Mouse (Mus musculus) MEL (cell line): ENCODE measurements around the gene Cdk20. TPM values are rescaled to one million over a fixed set of nuclear protein-coding genes. Genes with fewer than 3 reads are reported as not detected.

ENCODE experiments used
- DNase-seq: peaks from one replicate; pipeline ENCODE4 v3.0.0; 2011; ENCODE audit warnings: low read depth, low spot score
- H3K27ac ChIP-seq: 2 replicates; pipeline ENCODE4 v1.5.1; 2012; ENCODE audit warnings: low read depth, mild to moderate bottlenecking, control low read depth, low read length, moderate library complexity; ENCODE audit not compliant: control insufficient read depth
- H3K27me3 ChIP-seq, 2 experiments: fragments of 150-350 bp in 1 of 2; sonication (generic) in 1 of 2; 2 replicates each; pipeline ENCODE4 v1.6.1; 2012; ENCODE audit warnings: low read length in 2 of 2, mild to moderate bottlenecking in 2 of 2, improper control_type of control experiment in 1 of 2, moderate library complexity in 1 of 2; ENCODE audit not compliant: insufficient read depth in 2 of 2, control insufficient read depth in 1 of 2
- H3K36me3 ChIP-seq, 2 experiments: 2 replicates each; pipeline ENCODE4 v1.6.1; 2012 to 2014; ENCODE audit warnings: low read length in 2 of 2, improper control_type of control experiment in 1 of 2, inconsistent platforms in 1 of 2, mild to moderate bottlenecking in 1 of 2; ENCODE audit not compliant: insufficient read depth in 2 of 2, control insufficient read depth in 1 of 2
- H3K4me1 ChIP-seq, 2 experiments: fragments of 150-350 bp in 1 of 2; sonication (generic) in 1 of 2; 2 replicates each; pipeline ENCODE4 v1.6.1; 2012; ENCODE audit warnings: low read length in 2 of 2, improper control_type of control experiment in 1 of 2, mild to moderate bottlenecking in 1 of 2; ENCODE audit not compliant: insufficient read depth in 2 of 2, control insufficient read depth in 1 of 2
- H3K4me3 ChIP-seq, 2 experiments: fragments of 150-350 bp in 1 of 2; sonication (generic) in 1 of 2; 2 replicates each; pipeline ENCODE4 v1.5.1; 2012; ENCODE audit warnings: low read depth in 2 of 2, low read length in 2 of 2, mild to moderate bottlenecking in 2 of 2, moderate library complexity in 2 of 2, control low read depth in 1 of 2, improper control_type of control experiment in 1 of 2; ENCODE audit not compliant: control insufficient read depth in 1 of 2, insufficient read depth in 1 of 2
- H3K79me2 ChIP-seq: 2 replicates; pipeline ENCODE4 v1.6.1; 2012; ENCODE audit warnings: mild to moderate bottlenecking, low read length, moderate library complexity; ENCODE audit not compliant: control insufficient read depth, poor library complexity, insufficient read depth
- H3K9ac ChIP-seq: 2 replicates; pipeline ENCODE4 v1.6.1; 2012; ENCODE audit warnings: low read depth, mild to moderate bottlenecking, control low read depth, low read length, moderate library complexity; ENCODE audit not compliant: control insufficient read depth, poor library complexity, severe bottlenecking
- H3K9me3 ChIP-seq: fragments of 150-350 bp; sonication (generic); replicated peaks from 2 replicates; pipeline ENCODE4 v1.6.1; 2012; ENCODE audit warnings: mild to moderate bottlenecking, low read length, improper control_type of control experiment, moderate library complexity; ENCODE audit not compliant: insufficient read depth
- BHLHE40 ChIP-seq: IDR thresholded peaks from 2 replicates; pipeline ENCODE4 v1.6.1; 2012; ENCODE audit warnings: low read depth, mild to moderate bottlenecking, inconsistent platforms, low read length, improper control_type of control experiment, borderline replicate concordance
- CHD1 ChIP-seq: IDR thresholded peaks from 2 replicates; pipeline ENCODE4 v1.6.1; 2012; ENCODE audit warnings: low read depth, mild to moderate bottlenecking, inconsistent platforms, low read length, improper control_type of control experiment
- CHD2 ChIP-seq: IDR thresholded peaks from 2 replicates; pipeline ENCODE4 v1.6.1; 2011; ENCODE audit warnings: low read length, improper control_type of control experiment
- CTCF ChIP-seq, 3 experiments: IDR thresholded peaks in 2 of 3; conservative IDR thresholded peaks in 1 of 3; 2 replicates each; pipeline ENCODE4 v1.5.1; 2011 to 2012; ENCODE audit warnings: low read length in 3 of 3, low read depth in 2 of 3, mild to moderate bottlenecking in 2 of 3, improper control_type of control experiment in 1 of 3, inconsistent platforms in 1 of 3, mixed read lengths in 1 of 3, moderate library complexity in 1 of 3; ENCODE audit not compliant: control insufficient read depth in 1 of 3, insufficient read depth in 1 of 3, poor library complexity in 1 of 3, severe bottlenecking in 1 of 3
- E2F4 ChIP-seq: IDR thresholded peaks from 2 replicates; pipeline ENCODE4 v1.6.1; 2011; ENCODE audit warnings: low read depth, low read length, improper control_type of control experiment, borderline replicate concordance
- ELF1 ChIP-seq: IDR thresholded peaks from 2 replicates; pipeline ENCODE4 v1.6.1; 2014; ENCODE audit warnings: low read depth, mild to moderate bottlenecking, inconsistent platforms, low read length, improper control_type of control experiment, moderate library complexity
- EP300 ChIP-seq, 2 experiments: IDR thresholded peaks; 2 replicates each; pipeline ENCODE4 v1.6.1; 2011; ENCODE audit warnings: improper control_type of control experiment in 2 of 2, low read length in 2 of 2, low read depth in 1 of 2, mild to moderate bottlenecking in 1 of 2
- ETS1 ChIP-seq: IDR thresholded peaks from 2 replicates; pipeline ENCODE4 v1.6.1; 2012; ENCODE audit warnings: low read depth, mild to moderate bottlenecking, inconsistent platforms, low read length, improper control_type of control experiment, moderate library complexity
- GABPA ChIP-seq: IDR thresholded peaks from 2 replicates; pipeline ENCODE4 v1.6.1; 2012; ENCODE audit warnings: low read depth, mild to moderate bottlenecking, inconsistent platforms, low read length, improper control_type of control experiment, moderate library complexity
- HCFC1 ChIP-seq: IDR thresholded peaks from 2 replicates; pipeline ENCODE4 v1.6.1; 2012; ENCODE audit warnings: low read depth, mild to moderate bottlenecking, inconsistent platforms, low read length, improper control_type of control experiment, moderate library complexity
- JUND ChIP-seq: IDR thresholded peaks from 2 replicates; pipeline ENCODE4 v1.6.1; 2011; ENCODE audit warnings: low read depth, mild to moderate bottlenecking, improper control_type of control experiment, low read length
- MAFK ChIP-seq: IDR thresholded peaks from 2 replicates; pipeline ENCODE4 v1.6.1; 2011; ENCODE audit warnings: low read depth, mild to moderate bottlenecking, low read length, improper control_type of control experiment, borderline replicate concordance
- MEF2A ChIP-seq: IDR thresholded peaks from 2 replicates; pipeline ENCODE4 v1.6.1; 2014; ENCODE audit warnings: low read depth, mild to moderate bottlenecking, inconsistent platforms, low read length, improper control_type of control experiment; ENCODE audit not compliant: poor library complexity, insufficient replicate concordance, severe bottlenecking; ENCODE audit errors: extremely low read depth
- MXI1 ChIP-seq: IDR thresholded peaks from 2 replicates; pipeline ENCODE4 v1.6.1; 2011; ENCODE audit warnings: mild to moderate bottlenecking, low read depth, low read length, improper control_type of control experiment
- NELFE ChIP-seq: IDR thresholded peaks from 2 replicates; pipeline ENCODE4 v1.6.1; 2011; ENCODE audit warnings: low read depth, low read length, improper control_type of control experiment
- NRF1 ChIP-seq: IDR thresholded peaks from 2 replicates; pipeline ENCODE4 v1.6.1; 2014; ENCODE audit warnings: low read depth, mild to moderate bottlenecking, inconsistent platforms, low read length, improper control_type of control experiment, moderate library complexity; ENCODE audit not compliant: poor library complexity, insufficient read depth, severe bottlenecking
- TBP ChIP-seq: IDR thresholded peaks from 2 replicates; pipeline ENCODE4 v1.8.0; 2011; ENCODE audit warnings: low read depth, low read length, improper control_type of control experiment
- TCF12 ChIP-seq: IDR thresholded peaks from 2 replicates; pipeline ENCODE4 v1.6.1; 2014; ENCODE audit warnings: low read depth, mild to moderate bottlenecking, inconsistent platforms, low read length, improper control_type of control experiment, moderate library complexity
- USF1 ChIP-seq: IDR thresholded peaks from 2 replicates; pipeline ENCODE4 v1.6.1; 2014; ENCODE audit warnings: low read depth, mild to moderate bottlenecking, inconsistent platforms, low read length, improper control_type of control experiment, moderate library complexity
- ZKSCAN1 ChIP-seq: IDR thresholded peaks from 2 replicates; pipeline ENCODE4 v1.6.1; 2012; ENCODE audit warnings: low read depth, mild to moderate bottlenecking, inconsistent platforms, low read length, improper control_type of control experiment, moderate library complexity
- ZMIZ1 ChIP-seq: IDR thresholded peaks from 2 replicates; pipeline ENCODE4 v1.6.1; 2012; ENCODE audit warnings: low read depth, mild to moderate bottlenecking, inconsistent platforms, low read length, improper control_type of control experiment, moderate library complexity
- polyA plus RNA-seq, 2 experiments: library from polyadenylated mRNA; stranded (reverse) in 1 of 2; unstranded in 1 of 2; fragments of >175 nt in 1 of 2; fragments of >200 nt in 1 of 2; gene quantifications; 2 replicates each; pipeline versions ENCODE4 v1.2.1 to v1.2.4; 2012; ENCODE audit warnings: low replicate concordance in 2 of 2, low read depth in 1 of 2; ENCODE audit not compliant: insufficient read length in 2 of 2, insufficient read depth in 1 of 2, missing spikeins in 1 of 2
- total RNA-seq: library from RNA; depleted of rRNA; stranded (reverse); fragments of 300-350 nt; gene quantifications from 2 replicates; pipeline ENCODE4 v1.2.3, GENCODE M21; 2012

The Cdk20 gene
- total and polyA plus RNA-seq, 3 experiments, result 3.6 to 9.3 TPM; not detected in 1

DNA sequence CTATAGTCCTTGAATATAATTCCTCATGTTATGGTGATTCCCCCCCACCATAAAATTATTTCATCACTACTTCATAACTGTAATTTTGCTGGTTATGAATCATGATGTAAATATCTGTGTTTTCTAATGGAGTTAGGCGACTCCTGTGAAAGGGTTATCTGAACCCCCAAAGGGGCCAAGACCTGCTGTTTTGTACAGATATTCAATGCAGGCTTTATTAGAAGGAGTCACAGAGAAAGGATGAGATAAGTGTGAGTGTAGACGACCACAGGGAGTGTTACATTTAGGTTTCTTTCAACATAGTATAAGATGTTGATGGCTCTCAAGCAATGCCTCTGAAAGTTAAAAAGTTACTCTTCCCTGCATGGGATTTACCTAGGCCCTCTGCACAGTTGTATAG lies 20.8 kb upstream of the Cdk20 start (continued):
- TF ChIP-seq MAFK, result no peak

DNA sequence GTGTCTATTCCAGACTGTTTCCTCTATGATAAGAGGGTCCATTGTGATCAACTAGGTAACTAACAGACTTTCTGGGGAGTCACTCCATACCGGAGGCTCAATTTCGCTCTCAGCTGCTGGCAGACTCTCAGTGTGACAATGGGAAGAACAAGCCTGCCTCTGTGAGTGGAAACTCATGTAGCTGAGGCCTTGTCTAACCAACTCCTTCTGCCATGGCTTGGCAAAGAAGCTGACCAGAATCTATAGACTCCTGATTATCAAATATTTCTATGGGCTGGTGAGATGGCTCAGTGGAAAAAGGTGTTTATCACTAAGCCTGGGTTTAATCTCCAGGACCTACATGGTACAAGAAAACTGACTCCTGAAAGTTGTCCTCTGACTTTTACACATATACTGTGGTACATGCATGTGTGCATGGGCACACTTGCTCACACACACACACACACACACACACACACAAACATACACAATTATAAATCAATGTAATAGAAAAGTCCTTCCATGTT lies 19.3 kb upstream of the Cdk20 start:
- H3K79me2 ChIP-seq, result no peaks in the 10 kb centered on the region
- no peak overlapping the region for H3K4me3 ChIP-seq
- H3K27me3 ChIP-seq, result no peaks in the 10 kb centered on the region
- peaks cover 14 to 22% of the 10 kb centered on the region in 2 experiments for H3K4me1 ChIP-seq
- peak overlapping the region; percentile 42; the same call in 1 of the 2 replicates for H3K27ac ChIP-seq
- TF ChIP-seq NELFE, result no peak
- TF ChIP-seq EP300 (IDR thresholded peaks at IDR 0.05; ENCODE audit: low read depth in 1 of 2, low read length in 2 of 2), result 0 out of 4 replicates have a peak, but pooled peaks have one; percentile 8 to 13
- no peak overlapping the region for H3K9ac ChIP-seq
- H3K9me3 ChIP-seq, result no peaks in the 10 kb centered on the region
- peak; percentile 20 for DNase-seq
- H3K36me3 ChIP-seq, result peaks cover 0 to 20% of the 10 kb centered on the region in 2 experiments; a peak in 2 of 4 replicates

DNA sequence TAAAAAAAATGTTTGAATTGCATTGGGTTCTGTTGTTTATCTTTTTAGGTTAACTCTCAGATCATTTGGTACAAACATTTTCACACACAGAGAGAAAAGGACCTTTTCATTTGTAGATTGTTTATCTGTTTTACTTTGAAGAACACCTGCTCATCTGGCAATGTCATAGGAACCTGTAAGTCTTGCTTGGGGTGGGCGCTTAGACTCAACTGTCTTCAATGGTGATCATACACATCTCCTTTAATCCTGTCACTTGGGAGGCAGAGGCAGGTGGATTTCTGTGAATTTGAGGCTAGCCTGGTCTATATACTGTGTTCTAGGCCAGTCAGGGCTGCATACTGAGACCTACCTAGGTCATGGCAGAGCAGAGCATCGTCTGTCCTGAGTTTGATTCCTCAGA lies 16.5 kb upstream of the Cdk20 start:
- H3K27me3 ChIP-seq, result no peaks in the 10 kb centered on the region
- H3K79me2 ChIP-seq, result no peaks in the 10 kb centered on the region
- no peaks in the 10 kb centered on the region for H3K9me3 ChIP-seq
- no peak overlapping the region for H3K4me3 ChIP-seq
- H3K36me3 ChIP-seq, result peaks cover 0 to 20% of the 10 kb centered on the region in 2 experiments; a peak in 2 of 4 replicates
- TF ChIP-seq MXI1 (no peak), CHD2 (no peak), ETS1 (no peak), E2F4 (no peak), CHD1 (no peak), GABPA (no peak), ZKSCAN1 (no peak), MEF2A (no peak), HCFC1 (no peak), TCF12 (no peak), JUND (no peak), NRF1 (no peak), CTCF (IDR thresholded peaks at IDR 0.05 in 2 of 3, conservative IDR thresholded peaks at IDR 0.05 in 1 of 3; ENCODE audit: control insufficient read depth in 1 of 3, insufficient read depth in 1 of 3, low read depth in 2 of 3, low read length in 3 of 3, poor library complexity in 1 of 3, severe bottlenecking in 1 of 3) (no peak), TBP (no peak), ELF1 (no peak), BHLHE40 (no peak), USF1 (no peak), ZMIZ1 (no peak)
- H3K9ac ChIP-seq, result no peak overlapping the region
- H3K27ac ChIP-seq, result no peak overlapping the region
- peaks cover 14 to 22% of the 10 kb centered on the region in 2 experiments for H3K4me1 ChIP-seq
- no peak for DNase-seq
